Mouse (Mus musculus) cortical plate, adult 2 months (tissue): ENCODE results near the gene Cd68.

Source experiments
- CTCF ChIP-seq: fragments of 200-500 bp; IDR thresholded peaks from 2 replicates; pipeline ENCODE4 v1.5.1; 2011; ENCODE audit warnings: mild to moderate bottlenecking, control low read depth, low read length; ENCODE audit not compliant: insufficient read depth; ENCODE audit errors: extremely low read depth
- POLR2A ChIP-seq: fragments of 200-500 bp; IDR thresholded peaks from 2 replicates; pipeline ENCODE4 v1.6.1; 2011; ENCODE audit warnings: mild to moderate bottlenecking, low read length, control low read depth; ENCODE audit not compliant: insufficient read depth; ENCODE audit errors: extremely low read depth

GRCm38 (mm10) chr11:69697396-69697795 is 31.4 kb upstream of the Cd68 start:
- TF ChIP-seq CTCF = no peak
- no peak for TF ChIP-seq POLR2A
